Mouse (Mus musculus): ENCODE measurements around the gene Strn4. TPM values are rescaled to one million over a fixed set of nuclear protein-coding genes. Genes with fewer than 3 reads are reported as not detected.
A peak's percentile ranks its signal among the peaks of the same experiment; 100 is the strongest.

Gene Strn4
- polyA plus RNA-seq, 1 experiment from 2014 or later = 18.4 TPM

- DNase-seq (no peak), ATAC-seq (no peak)
- no peaks in the 10 kb centered on the region for H3K36me3 ChIP-seq (replicated peaks; ENCODE audit: insufficient read depth, low read length)
- no peaks in the 10 kb centered on the region for H3K9me3 ChIP-seq (ENCODE audit: low read length)
- no peak overlapping the region for H3K9ac ChIP-seq (replicated peaks)
- H3K27me3 ChIP-seq (ENCODE audit: insufficient read depth, low read length) = peaks cover 19% of the 10 kb centered on the region
- H3K4me1 ChIP-seq (ENCODE audit: insufficient read depth) = peaks cover 17% of the 10 kb centered on the region
- TF ChIP-seq EP300 (IDR thresholded peaks at IDR 0.05; ENCODE audit: low read depth) = no peak
- TF ChIP-seq CTCF (IDR thresholded peaks at IDR 0.05; ENCODE audit: low read depth) = no peak
- no peak overlapping the region for H3K4me3 ChIP-seq (ENCODE audit: low read depth, low read length)
- no peak overlapping the region for H3K4me2 ChIP-seq (ENCODE audit: low read depth, low read length)
- WGBS (ENCODE audit: insufficient replicate concordance) = 75% methylated on average over 3 of the region's 3 CpGs
- no peak overlapping the region for H3K27ac ChIP-seq (ENCODE audit: low read depth)
Observed at GRCm38 (mm10) chr7:16877717-16878116, 62.0 kb downstream of the Strn4 start.

DNA sequence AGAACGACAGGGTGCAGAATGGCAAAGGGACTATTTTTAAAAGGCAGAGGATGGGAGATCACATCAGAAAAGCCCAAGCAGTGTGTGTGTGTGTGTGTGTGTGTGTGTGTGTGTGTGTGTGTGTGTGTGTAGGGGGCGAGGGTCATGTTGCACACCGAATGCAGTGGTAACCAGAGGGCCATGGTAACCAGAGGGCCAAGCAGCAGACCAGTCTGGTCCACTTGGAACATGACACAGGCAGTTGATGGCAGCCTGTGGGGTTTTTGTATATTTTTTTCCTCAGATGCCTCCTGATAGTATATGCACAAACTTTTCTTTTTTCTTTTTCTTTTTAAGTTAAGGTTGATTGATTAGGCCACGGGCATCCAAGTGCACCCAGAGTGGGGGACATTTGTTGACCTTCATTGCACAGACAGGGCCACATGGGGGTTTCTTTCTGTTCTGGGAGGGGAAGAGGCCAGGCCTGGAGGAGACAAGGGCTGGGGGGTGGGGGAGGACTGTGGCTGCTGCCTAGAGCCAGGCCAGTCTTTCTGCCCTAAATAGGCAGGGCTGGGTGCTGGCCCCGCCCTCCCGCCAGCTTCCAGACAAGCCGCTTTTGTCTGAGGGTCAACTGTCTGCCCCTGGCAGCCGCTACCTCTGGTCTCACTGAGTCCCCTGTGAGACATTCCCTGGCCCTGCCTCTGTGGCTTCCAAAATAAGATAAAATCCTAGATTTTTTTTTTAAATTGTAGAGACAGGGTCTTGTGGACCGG lies 64.3 kb downstream of the Strn4 start:
- H3K27ac ChIP-seq (ENCODE audit: low read depth) = no peak overlapping the region
- WGBS (ENCODE audit: insufficient replicate concordance) = 42% methylated on average over 9 of the region's 9 CpGs
- no peak for DNase-seq
- TF ChIP-seq CTCF (IDR thresholded peaks at IDR 0.05; ENCODE audit: low read depth) = no peak
- no peak for TF ChIP-seq EP300 (IDR thresholded peaks at IDR 0.05; ENCODE audit: low read depth)
- no peak overlapping the region for H3K4me3 ChIP-seq (ENCODE audit: low read depth, low read length)
- H3K4me2 ChIP-seq (ENCODE audit: low read depth, low read length) = no peak overlapping the region
- H3K27me3 ChIP-seq (ENCODE audit: insufficient read depth, low read length) = peaks cover 29% of the 10 kb centered on the region
- no peak for ATAC-seq
- no peaks in the 10 kb centered on the region for H3K9me3 ChIP-seq (ENCODE audit: low read length)
- no peak overlapping the region for H3K9ac ChIP-seq (replicated peaks)
- no peaks in the 10 kb centered on the region for H3K36me3 ChIP-seq (replicated peaks; ENCODE audit: insufficient read depth, low read length)
- H3K4me1 ChIP-seq (ENCODE audit: insufficient read depth) = peaks cover 12% of the 10 kb centered on the region

GRCm38 (mm10) chr7:16880615-16881014 lies 64.9 kb downstream of the Strn4 start:
- Histone ChIP-seq H3K36me3 (replicated peaks; ENCODE audit: insufficient read depth, low read length) (no peaks in the 10 kb centered on the region), H3K4me3 (ENCODE audit: low read depth, low read length) (no peak overlapping the region), H3K4me2 (ENCODE audit: low read depth, low read length) (no peak overlapping the region), H3K4me1 (ENCODE audit: insufficient read depth) (peaks cover 7% of the 10 kb centered on the region), H3K9ac (replicated peaks) (no peak overlapping the region), H3K27me3 (ENCODE audit: insufficient read depth, low read length) (peaks cover 30% of the 10 kb centered on the region), H3K9me3 (ENCODE audit: low read length) (peaks cover 3% of the 10 kb centered on the region), H3K27ac (ENCODE audit: low read depth) (no peak overlapping the region)
- WGBS (ENCODE audit: insufficient replicate concordance) = 30% methylated on average over 5 of the region's 5 CpGs
- TF ChIP-seq CTCF (IDR thresholded peaks at IDR 0.05; ENCODE audit: low read depth) = no peak
- TF ChIP-seq EP300 (IDR thresholded peaks at IDR 0.05; ENCODE audit: low read depth) = no peak
- no peak for DNase-seq
- no peak for ATAC-seq

DNA sequence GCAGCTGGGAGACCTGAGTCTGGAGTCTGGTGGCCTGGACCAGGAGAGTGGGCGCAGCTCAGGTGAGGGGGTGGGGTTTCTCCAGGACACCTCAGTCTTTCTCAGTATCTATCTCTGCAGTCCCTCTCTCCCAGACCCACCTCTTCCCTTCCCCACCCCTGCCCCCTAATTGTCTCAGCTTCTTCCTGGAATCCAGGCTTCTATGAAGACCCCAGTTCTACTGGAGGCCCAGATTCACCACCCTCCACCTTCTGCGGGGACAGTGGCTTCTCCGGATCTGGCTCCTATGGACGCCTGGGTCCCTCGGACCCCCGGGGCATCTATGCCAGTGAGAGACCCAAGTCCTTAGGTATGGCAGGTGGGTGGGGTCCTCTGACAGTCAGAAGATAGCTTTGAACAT lies 67.5 kb downstream of the Strn4 start:
- Histone ChIP-seq H3K4me1 (ENCODE audit: insufficient read depth) (no peaks in the 10 kb centered on the region), H3K27me3 (ENCODE audit: insufficient read depth, low read length) (peaks cover 35% of the 10 kb centered on the region), H3K9me3 (ENCODE audit: low read length) (peaks cover 11% of the 10 kb centered on the region), H3K36me3 (replicated peaks; ENCODE audit: insufficient read depth, low read length) (no peaks in the 10 kb centered on the region), H3K4me3 (ENCODE audit: low read depth, low read length) (no peak overlapping the region), H3K4me2 (ENCODE audit: low read depth, low read length) (no peak overlapping the region), H3K27ac (ENCODE audit: low read depth) (no peak overlapping the region), H3K9ac (replicated peaks) (no peak overlapping the region)
- 78% methylated on average over 6 of the region's 6 CpGs for WGBS (ENCODE audit: insufficient replicate concordance)
- no peak for ATAC-seq
- TF ChIP-seq EP300 (IDR thresholded peaks at IDR 0.05; ENCODE audit: low read depth) (no peak), CTCF (IDR thresholded peaks at IDR 0.05; ENCODE audit: low read depth) (no peak)
- DNase-seq = no peak

DNA sequence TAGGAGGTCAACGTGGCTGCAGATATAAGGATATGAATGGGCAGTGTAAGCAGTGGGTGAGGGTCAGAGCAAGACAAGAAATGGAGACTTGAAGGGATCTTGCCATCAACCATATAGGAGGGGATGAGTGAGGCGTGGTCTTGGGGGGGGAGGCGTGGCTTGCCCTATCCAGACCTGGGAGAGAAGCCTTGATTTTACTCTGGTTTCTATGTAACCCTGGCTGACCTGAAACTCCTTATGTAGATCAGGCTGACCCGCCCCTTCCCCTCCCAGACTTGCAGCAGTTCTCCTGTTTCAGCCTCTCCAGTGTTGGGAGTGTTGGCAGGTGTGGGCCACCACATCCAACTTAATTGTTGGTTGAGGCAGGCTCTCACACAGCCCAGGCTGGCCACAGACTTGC lies 68.6 kb downstream of the Strn4 start:
- Histone ChIP-seq H3K4me3 (ENCODE audit: low read depth, low read length) (no peak overlapping the region), H3K36me3 (replicated peaks; ENCODE audit: insufficient read depth, low read length) (no peaks in the 10 kb centered on the region), H3K27me3 (ENCODE audit: insufficient read depth, low read length) (peaks cover 35% of the 10 kb centered on the region), H3K4me1 (ENCODE audit: insufficient read depth) (no peaks in the 10 kb centered on the region), H3K9ac (replicated peaks) (no peak overlapping the region), H3K27ac (ENCODE audit: low read depth) (no peak overlapping the region), H3K4me2 (ENCODE audit: low read depth, low read length) (no peak overlapping the region), H3K9me3 (ENCODE audit: low read length) (peaks cover 11% of the 10 kb centered on the region)
- DNase-seq (no peak), ATAC-seq (no peak)
- 66% methylated on average over 4 of the region's 4 CpGs for WGBS (ENCODE audit: insufficient replicate concordance)
- TF ChIP-seq EP300 (IDR thresholded peaks at IDR 0.05; ENCODE audit: low read depth) = no peak
- TF ChIP-seq CTCF (IDR thresholded peaks at IDR 0.05; ENCODE audit: low read depth) = no peak

DNA sequence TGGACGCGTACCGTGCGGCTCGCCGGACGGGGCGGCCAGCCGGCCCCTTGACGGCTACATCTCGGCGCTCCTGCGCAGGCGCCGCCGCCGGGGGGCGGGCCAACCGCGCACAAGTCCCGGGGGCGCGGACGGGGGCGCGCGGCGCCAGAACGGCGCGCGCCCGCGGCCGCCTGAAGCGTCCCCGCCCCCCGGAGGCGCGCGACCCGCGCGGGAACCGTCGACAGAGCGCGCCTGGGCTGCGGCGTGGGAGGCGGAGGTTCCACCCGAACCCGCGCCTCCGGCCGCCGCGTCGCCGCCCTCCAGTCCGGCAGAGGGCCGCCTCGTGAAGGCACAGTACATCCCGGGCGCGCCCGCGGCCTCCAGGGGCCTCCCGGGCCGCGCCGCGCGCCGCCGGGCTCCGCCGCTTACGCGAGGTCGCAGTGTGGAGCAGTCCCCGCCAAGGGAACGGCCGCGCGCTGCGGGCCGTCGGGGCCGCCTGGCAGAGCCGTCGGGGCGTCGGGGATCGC lies 69.6 kb downstream of the Strn4 start:
- TF ChIP-seq EP300 (IDR thresholded peaks at IDR 0.05; ENCODE audit: low read depth) (no peak), CTCF (IDR thresholded peaks at IDR 0.05; ENCODE audit: low read depth) (no peak)
- no peak overlapping the region for H3K9ac ChIP-seq (replicated peaks)
- ATAC-seq (peak; percentile 29), DNase-seq (no peak)
- H3K4me2 ChIP-seq (ENCODE audit: low read depth, low read length) = peak overlapping the region; percentile 49
- 14% methylated on average over 54 of the region's 95 CpGs for WGBS (ENCODE audit: insufficient replicate concordance)
- no peaks in the 10 kb centered on the region for H3K36me3 ChIP-seq (replicated peaks; ENCODE audit: insufficient read depth, low read length)
- H3K9me3 ChIP-seq (ENCODE audit: low read length) = peaks cover 11% of the 10 kb centered on the region
- H3K4me3 ChIP-seq (ENCODE audit: low read depth, low read length) = peak overlapping the region; percentile 29
- H3K27me3 ChIP-seq (ENCODE audit: insufficient read depth, low read length) = peaks cover 37% of the 10 kb centered on the region
- no peaks in the 10 kb centered on the region for H3K4me1 ChIP-seq (ENCODE audit: insufficient read depth)
- no peak overlapping the region for H3K27ac ChIP-seq (ENCODE audit: low read depth)

Measured in liver, postnatal 0 days (tissue).